Mouse (Mus musculus) lung, embryonic 15.5 days (tissue): ENCODE data around the gene Vegfb. TPM values are rescaled to one million over a fixed set of nuclear protein-coding genes. Genes with fewer than 3 reads are reported as not detected.
"Not testable (repeated sequence)": the region's sequence is repeated elsewhere in the genome, so short reads cannot be mapped to it uniquely, and the experiment has no call there.

ENCODE experiments used
- ATAC-seq: fragments of 200-750 bp; cut with Nextera tagmentation; 2 replicates; pipeline ENCODE4 v1.8.0; 2017; ENCODE audit warnings: moderate number of reproducible peaks, borderline replicate concordance; ENCODE audit not compliant: low FRiP score, low TSS enrichment; ENCODE audit errors: extremely low read depth
- H3K27ac ChIP-seq: fragments of 300-500 bp; sonication (generic); 2 replicates; pipeline ENCODE4 v1.5.1; 2015; ENCODE audit warnings: moderate library complexity, mild to moderate bottlenecking, inconsistent platforms
- H3K27me3 ChIP-seq: fragments of 300-500 bp; sonication (generic); 2 replicates; pipeline ENCODE4 v1.6.1; 2015; ENCODE audit warnings: inconsistent platforms
- H3K36me3 ChIP-seq: fragments of 300-500 bp; sonication (generic); 2 replicates; pipeline ENCODE4 v1.6.1; 2015; ENCODE audit warnings: inconsistent platforms
- H3K4me1 ChIP-seq: fragments of 300-500 bp; sonication (generic); 2 replicates; pipeline ENCODE4 v1.6.1; 2015; ENCODE audit warnings: inconsistent platforms
- H3K4me2 ChIP-seq: fragments of 300-500 bp; sonication (generic); 2 replicates; pipeline ENCODE4 v1.6.1; 2015; ENCODE audit warnings: inconsistent platforms, mild to moderate bottlenecking, moderate library complexity
- H3K4me3 ChIP-seq: fragments of 300-500 bp; sonication (generic); 2 replicates; pipeline ENCODE4 v1.5.1; 2015; ENCODE audit warnings: mild to moderate bottlenecking, inconsistent platforms
- H3K9ac ChIP-seq: fragments of 300-500 bp; sonication (generic); 2 replicates; pipeline ENCODE4 v1.6.1; 2015; ENCODE audit warnings: inconsistent platforms
- H3K9me3 ChIP-seq: fragments of 300-500 bp; sonication (generic); 2 replicates; pipeline ENCODE4 v1.6.1; 2016; ENCODE audit warnings: inconsistent platforms
- WGBS: fragments of 180-500 bp; shearing (Covaris S2); methylation state at CpG from one replicate; pipeline ENCODE4 v1.1.7; 2015; 5-methylcytosine and 5-hydroxymethylcytosine counted together
- polyA plus RNA-seq: library from polyadenylated mRNA; unstranded; fragments of >200 nt; fragmentation: Nextera tagmentation; extraction: Ambion mirVana; gene quantifications from 2 replicates; pipeline ENCODE4 v1.2.1, GENCODE M21; 2015

The Vegfb gene
- polyA plus RNA-seq, 1 experiment from 2014 or later = 48.7 TPM

- Histone ChIP-seq H3K9ac (no peak overlapping the region), H3K36me3 (peaks cover 24% of the 10 kb centered on the region), H3K9me3 (no peaks in the 10 kb centered on the region), H3K4me2 (no peak overlapping the region), H3K4me3 (no peak overlapping the region), H3K27ac (no peak overlapping the region), H3K4me1 (peaks cover 23% of the 10 kb centered on the region), H3K27me3 (no peaks in the 10 kb centered on the region)
- 92% methylated on average over 19 of the region's 19 CpGs for WGBS
- no peak for ATAC-seq
These were observed 12.1 kb upstream of the Vegfb start for GRCm38 (mm10) chr19:6999360-7000063.

GRCm38 (mm10) chr19:6997721-6998290 is 10.4 kb upstream of the Vegfb start:
- Histone ChIP-seq H3K27ac (no peak overlapping the region), H3K27me3 (no peaks in the 10 kb centered on the region), H3K9me3 (no peaks in the 10 kb centered on the region), H3K9ac (no peak overlapping the region), H3K4me2 (no peak overlapping the region), H3K36me3 (peaks cover 24% of the 10 kb centered on the region), H3K4me1 (peaks cover 34% of the 10 kb centered on the region), H3K4me3 (no peak overlapping the region)
- WGBS = 79% methylated on average over 9 of the region's 9 CpGs
- ATAC-seq = no peak

- H3K9me3 ChIP-seq = no peaks in the 10 kb centered on the region
- H3K4me1 ChIP-seq = peaks cover 40% of the 10 kb centered on the region
- peak within 1 kb of the TSS; percentile 69 for H3K9ac ChIP-seq
- peak within 1 kb of the TSS; percentile 57 for H3K4me3 ChIP-seq
- under 1% methylated on average over 24 of the region's 24 CpGs for WGBS
- H3K36me3 ChIP-seq = peaks cover 24% of the 10 kb centered on the region
- peak within 1 kb of the TSS; percentile 76 for H3K27ac ChIP-seq
- no peaks in the 10 kb centered on the region for H3K27me3 ChIP-seq
- ATAC-seq = peak; percentile 64
- H3K4me2 ChIP-seq = peak within 1 kb of the TSS; percentile 84
These were observed 8.6 kb upstream of the Vegfb start, which contains the start of the genes Nudt22 and Trpt1 for GRCm38 (mm10) chr19:6996006-6996405. Gene Nudt22 (minus strand): TSS chr19:6996117. Gene Trpt1 (plus strand): TSS chr19:6996131.

GRCm38 (mm10) chr19:6995255-6995991 is 8.0 kb upstream of the Vegfb start:
- Histone ChIP-seq H3K27me3 (no peaks in the 10 kb centered on the region), H3K4me3 (peak overlapping the region; percentile 57), H3K4me1 (peaks cover 40% of the 10 kb centered on the region), H3K36me3 (peaks cover 22% of the 10 kb centered on the region), H3K9ac (peak overlapping the region; percentile 69), H3K9me3 (no peaks in the 10 kb centered on the region), H3K4me2 (peak overlapping the region; percentile 84), H3K27ac (peak overlapping the region; percentile 34; the same call in 1 of the 2 replicates)
- no peak for ATAC-seq
- WGBS = 41% methylated on average over 21 of the region's 21 CpGs

GRCm38 (mm10) chr19:6994489-6994888 is 7.0 kb upstream of the Vegfb start:
- Histone ChIP-seq H3K4me2 (peak overlapping the region; percentile 84), H3K4me1 (peaks cover 40% of the 10 kb centered on the region), H3K9ac (0 out of 2 replicates have a peak overlapping the region, but pooled peaks have one; percentile 13), H3K36me3 (peaks cover 13% of the 10 kb centered on the region), H3K27me3 (no peaks in the 10 kb centered on the region), H3K9me3 (no peaks in the 10 kb centered on the region), H3K27ac (no peak overlapping the region), H3K4me3 (0 out of 2 replicates have a peak overlapping the region, but pooled peaks have one; percentile 57)
- 81% methylated on average over 8 of the region's 8 CpGs for WGBS
- no peak for ATAC-seq

GRCm38 (mm10) chr19:6994002-6994401 is 6.6 kb upstream of the Vegfb start:
- no peak overlapping the region for H3K4me2 ChIP-seq
- no peak overlapping the region for H3K27ac ChIP-seq
- no peak overlapping the region for H3K4me3 ChIP-seq
- no peaks in the 10 kb centered on the region for H3K9me3 ChIP-seq
- H3K4me1 ChIP-seq = peaks cover 40% of the 10 kb centered on the region
- peaks cover 8% of the 10 kb centered on the region for H3K36me3 ChIP-seq
- no peaks in the 10 kb centered on the region for H3K27me3 ChIP-seq
- no peak for ATAC-seq
- WGBS = 66% methylated on average over 8 of the region's 8 CpGs
- no peak overlapping the region for H3K9ac ChIP-seq

GRCm38 (mm10) chr19:6993011-6993770 is 5.7 kb upstream of the Vegfb start:
- Histone ChIP-seq H3K4me2 (peak overlapping the region; percentile 94), H3K36me3 (peaks cover 1% of the 10 kb centered on the region; the same call in 1 of the 2 replicates), H3K27ac (peak overlapping the region; percentile 17), H3K27me3 (no peaks in the 10 kb centered on the region), H3K9me3 (no peaks in the 10 kb centered on the region), H3K4me3 (peak overlapping the region; percentile 55), H3K4me1 (peaks cover 42% of the 10 kb centered on the region), H3K9ac (peak overlapping the region; percentile 45; the same call in 1 of the 2 replicates)
- ATAC-seq = no peak
- WGBS = 60% methylated on average over 14 of the region's 14 CpGs

- Histone ChIP-seq H3K27me3 (no peaks in the 10 kb centered on the region), H3K4me3 (peak within 1 kb of the TSS; percentile 55), H3K9me3 (no peaks in the 10 kb centered on the region), H3K9ac (peak within 1 kb of the TSS; percentile 62), H3K27ac (peak within 1 kb of the TSS; percentile 48), H3K4me1 (peaks cover 48% of the 10 kb centered on the region), H3K36me3 (no peaks in the 10 kb centered on the region), H3K4me2 (peak within 1 kb of the TSS; percentile 94)
- ATAC-seq = peak; percentile 94
- WGBS = 1% methylated on average over 37 of the region's 37 CpGs
These were observed 4.8 kb upstream of the Vegfb start, which contains the start of gene Dnajc4 for GRCm38 (mm10) chr19:6992011-6992858. Gene Dnajc4 (minus strand): TSS chr19:6992572.

GRCm38 (mm10) chr19:6991166-6991565 is 3.7 kb upstream of the Vegfb start:
- not testable (repeated sequence) for H3K27ac ChIP-seq, H3K36me3 ChIP-seq, H3K27me3 ChIP-seq, H3K9me3 ChIP-seq, ATAC-seq, H3K9ac ChIP-seq, H3K4me3 ChIP-seq
- Histone ChIP-seq H3K4me1 (peaks cover 46% of the 10 kb centered on the region), H3K4me2 (peak overlapping the region; percentile 94; the same call in 1 of the 2 replicates)
- 89% methylated on average over 6 of the region's 6 CpGs for WGBS

- ATAC-seq = no peak
- no peak overlapping the region for H3K9ac ChIP-seq
- H3K4me1 ChIP-seq = peaks cover 49% of the 10 kb centered on the region
- no peak overlapping the region for H3K4me3 ChIP-seq
- H3K9me3 ChIP-seq = no peaks in the 10 kb centered on the region
- H3K36me3 ChIP-seq = no peaks in the 10 kb centered on the region
- H3K27ac ChIP-seq = no peak overlapping the region
- no peaks in the 10 kb centered on the region for H3K27me3 ChIP-seq
- WGBS = 85% methylated on average over 6 of the region's 6 CpGs
- H3K4me2 ChIP-seq = no peak overlapping the region
These were observed 3.3 kb upstream of the Vegfb start for GRCm38 (mm10) chr19:6990712-6991111.
